Mouse (Mus musculus) liver, embryonic 14.5 days (tissue): Measurements from ENCODE around the gene Tmem108.

Experiments used
- CTCF ChIP-seq: IDR thresholded peaks from 2 replicates; pipeline ENCODE4 v1.5.1; 2016; ENCODE audit warnings: antibody characterized with exemption, low read depth, control low read depth
- EP300 ChIP-seq: IDR thresholded peaks from 2 replicates; pipeline ENCODE4 v1.6.1; 2016; ENCODE audit warnings: antibody characterized with exemption, low read depth

GRCm38 (mm10) chr9:103540518-103540917 lies 221.1 kb downstream of the Tmem108 start:
- TF ChIP-seq CTCF, result no peak
- no peak for TF ChIP-seq EP300
